Mouse (Mus musculus): ENCODE measurements around the gene Mylip. TPM values are rescaled to one million over a fixed set of nuclear protein-coding genes. Genes with fewer than 3 reads are reported as not detected.

Gene Mylip
- 35.1 TPM for polyA plus RNA-seq (2017; shearing (Covaris generic))

GRCm38 (mm10) chr13:45389448-45390311 is at the start of gene Mylip:
Mylip (plus strand) TSS chr13:45389742.

Other genes starting within 250 kb of the Mylip start
- gene Gmpr, start 117.7 kb downstream of the Mylip start, polyA plus RNA-seq (2017; shearing (Covaris generic)): 0.23 TPM

Data from CD4-positive, CD25-positive, alpha-beta regulatory T cell (primary cell).